Mouse (Mus musculus) CH12.LX (cell line): ENCODE results near the gene Map2k6. TPM values are rescaled to one million over a fixed set of nuclear protein-coding genes. Genes with fewer than 3 reads are reported as not detected.
A peak's percentile ranks its signal among the peaks of the same experiment; 100 is the strongest.

ENCODE experiments used
- DNase-seq: peaks from one replicate; pipeline ENCODE4 v3.0.0-alpha.2; 2013; ENCODE audit errors: extremely low read depth
- H3K27ac ChIP-seq: 2 replicates; pipeline ENCODE4 v1.5.1; 2012; ENCODE audit warnings: low read depth, mild to moderate bottlenecking, control low read depth, moderate library complexity; ENCODE audit not compliant: insufficient read depth
- H3K27me3 ChIP-seq: replicated peaks from 2 replicates; pipeline ENCODE3; 2012; ENCODE audit warnings: inconsistent platforms
- H3K36me3 ChIP-seq, 2 experiments: replicated peaks in 1 of 2; 2 replicates each; pipeline versions ENCODE3 to v1.6.1; 2012; ENCODE audit warnings: inconsistent platforms in 1 of 2, low read length in 1 of 2, mild to moderate bottlenecking in 1 of 2, mixed read lengths in 1 of 2, moderate library complexity in 1 of 2; ENCODE audit not compliant: control insufficient read depth in 1 of 2, insufficient read depth in 1 of 2
- H3K4me1 ChIP-seq, 2 experiments: 2 replicates each; pipeline ENCODE4 v1.6.1; 2012; ENCODE audit warnings: inconsistent platforms in 1 of 2, moderate library complexity in 1 of 2; ENCODE audit not compliant: insufficient read depth in 2 of 2, control insufficient read depth in 1 of 2
- H3K4me2 ChIP-seq: 2 replicates; pipeline ENCODE4 v1.6.1; 2012; ENCODE audit warnings: low read depth, mild to moderate bottlenecking, control low read depth; ENCODE audit not compliant: poor library complexity, insufficient read depth, severe bottlenecking
- H3K4me3 ChIP-seq, 3 experiments: fragments of 150-350 bp in 1 of 3; sonication (generic) in 1 of 3; replicated peaks in 1 of 3; 2 replicates each; pipeline versions ENCODE3 to v1.5.1; 2011 to 2012; ENCODE audit warnings: low read depth in 2 of 3, low read length in 2 of 3, mild to moderate bottlenecking in 2 of 3, moderate library complexity in 2 of 3, control low read depth in 1 of 3, improper control_type of control experiment in 1 of 3, inconsistent platforms in 1 of 3, mixed read lengths in 1 of 3; ENCODE audit not compliant: poor library complexity in 1 of 3
- H3K79me2 ChIP-seq: replicated peaks from 2 replicates; pipeline ENCODE4 v1.6.1; 2012; ENCODE audit warnings: mild to moderate bottlenecking, moderate library complexity; ENCODE audit not compliant: control insufficient read depth, poor library complexity, insufficient read depth, severe bottlenecking; ENCODE audit errors: extremely low read depth
- H3K9ac ChIP-seq: 2 replicates; pipeline ENCODE4 v1.6.1; 2012; ENCODE audit warnings: low read depth, mild to moderate bottlenecking, control low read depth, moderate library complexity; ENCODE audit not compliant: insufficient read depth
- H3K9me3 ChIP-seq: replicated peaks from 2 replicates; pipeline ENCODE3; 2012; ENCODE audit warnings: low read length, inconsistent platforms, mixed read lengths
- BHLHE40 ChIP-seq: IDR thresholded peaks from 2 replicates; pipeline ENCODE4 v1.6.1; 2011; ENCODE audit warnings: mild to moderate bottlenecking, low read depth, low read length, improper control_type of control experiment
- CHD1 ChIP-seq: IDR thresholded peaks from 2 replicates; pipeline ENCODE4 v1.6.1; 2012; ENCODE audit warnings: low read depth, low read length, improper control_type of control experiment, inconsistent platforms
- CHD2 ChIP-seq: IDR thresholded peaks from 2 replicates; pipeline ENCODE4 v1.6.1; 2011; ENCODE audit warnings: low read length, improper control_type of control experiment
- E2F4 ChIP-seq: IDR thresholded peaks from 2 replicates; pipeline ENCODE4 v1.6.1; 2011; ENCODE audit warnings: low read depth, low read length, improper control_type of control experiment; ENCODE audit not compliant: insufficient replicate concordance
- ELF1 ChIP-seq: IDR thresholded peaks from 2 replicates; pipeline ENCODE4 v1.6.1; 2014; ENCODE audit warnings: low read depth, mild to moderate bottlenecking, inconsistent platforms, low read length, improper control_type of control experiment
- EP300 ChIP-seq: IDR thresholded peaks from 2 replicates; pipeline ENCODE4 v1.6.1; 2011; ENCODE audit warnings: low read length, improper control_type of control experiment
- ETS1 ChIP-seq: conservative IDR thresholded peaks from 2 replicates; pipeline ENCODE4 v1.6.1; 2012; ENCODE audit warnings: low read depth, mild to moderate bottlenecking, inconsistent platforms, low read length, improper control_type of control experiment, moderate library complexity
- HCFC1 ChIP-seq: IDR thresholded peaks from 2 replicates; pipeline ENCODE4 v1.6.1; 2012; ENCODE audit warnings: low read depth, mild to moderate bottlenecking, inconsistent platforms, low read length, improper control_type of control experiment
- IRF4 ChIP-seq: IDR thresholded peaks from 2 replicates; pipeline ENCODE4 v1.6.1; 2014; ENCODE audit warnings: low read depth, mild to moderate bottlenecking, inconsistent platforms, low read length, improper control_type of control experiment
- JUN ChIP-seq: IDR thresholded peaks from 2 replicates; pipeline ENCODE4 v1.6.1; 2011; ENCODE audit warnings: low read depth, mild to moderate bottlenecking, low read length, improper control_type of control experiment, moderate library complexity; ENCODE audit not compliant: insufficient read depth
- JUND ChIP-seq: conservative IDR thresholded peaks from 2 replicates; pipeline ENCODE4 v1.6.1; 2011; ENCODE audit warnings: low read depth, low read length, improper control_type of control experiment
- KAT2A ChIP-seq: IDR thresholded peaks from 2 replicates; pipeline ENCODE4 v1.6.1; 2012; ENCODE audit warnings: low read length, improper control_type of control experiment, inconsistent platforms; ENCODE audit not compliant: insufficient replicate concordance
- MAFK ChIP-seq: IDR thresholded peaks from 2 replicates; pipeline ENCODE4 v1.6.1; 2011; ENCODE audit warnings: low read length, improper control_type of control experiment; ENCODE audit not compliant: insufficient replicate concordance
- MAX ChIP-seq: IDR thresholded peaks from 2 replicates; pipeline ENCODE4 v1.6.1; 2011; ENCODE audit warnings: low read length, improper control_type of control experiment
- MAZ ChIP-seq: IDR thresholded peaks from 2 replicates; pipeline ENCODE4 v1.6.1; 2012; ENCODE audit warnings: low read depth, mild to moderate bottlenecking, inconsistent platforms, low read length, improper control_type of control experiment, moderate library complexity
- MEF2A ChIP-seq: IDR thresholded peaks from 2 replicates; pipeline ENCODE4 v1.6.1; 2014; ENCODE audit warnings: low read depth, mild to moderate bottlenecking, inconsistent platforms, low read length, improper control_type of control experiment, borderline replicate concordance
- MXI1 ChIP-seq: IDR thresholded peaks from 2 replicates; pipeline ENCODE4 v1.6.1; 2011; ENCODE audit warnings: mild to moderate bottlenecking, low read depth, low read length, improper control_type of control experiment
- MYC ChIP-seq: IDR thresholded peaks from 2 replicates; pipeline ENCODE4 v1.6.1; 2011; ENCODE audit warnings: low read depth, mild to moderate bottlenecking, improper control_type of control experiment, low read length
- NELFE ChIP-seq: IDR thresholded peaks from 2 replicates; pipeline ENCODE4 v1.6.1; 2011; ENCODE audit warnings: low read depth, low read length, improper control_type of control experiment
- NRF1 ChIP-seq: IDR thresholded peaks from 2 replicates; pipeline ENCODE4 v1.6.1; 2014; ENCODE audit warnings: low read depth, mild to moderate bottlenecking, inconsistent platforms, low read length, improper control_type of control experiment, moderate library complexity
- PAX5 ChIP-seq: IDR thresholded peaks from 2 replicates; pipeline ENCODE4 v1.6.1; 2012; ENCODE audit warnings: low read length, inconsistent platforms, mixed read lengths
- POLR2A ChIP-seq: IDR thresholded peaks from 2 replicates; pipeline ENCODE4 v1.6.1; 2011; ENCODE audit warnings: low read depth, mild to moderate bottlenecking, improper control_type of control experiment, low read length
- POLR2AphosphoS2 ChIP-seq: IDR thresholded peaks from 2 replicates; pipeline ENCODE4 v1.6.1; 2011; ENCODE audit warnings: low read depth, low read length, improper control_type of control experiment
- RAD21 ChIP-seq: IDR thresholded peaks from 2 replicates; pipeline ENCODE4 v1.6.1; 2011; ENCODE audit warnings: low read depth, mild to moderate bottlenecking, low read length, improper control_type of control experiment, moderate library complexity
- RCOR1 ChIP-seq: conservative IDR thresholded peaks from 2 replicates; pipeline ENCODE4 v1.6.1; 2012; ENCODE audit warnings: low read depth, mild to moderate bottlenecking, inconsistent platforms, low read length, improper control_type of control experiment
- SIN3A ChIP-seq: IDR thresholded peaks from 2 replicates; pipeline ENCODE4 v1.6.1; 2012; ENCODE audit warnings: low read length, improper control_type of control experiment, inconsistent platforms
- SMC3 ChIP-seq: IDR thresholded peaks from 2 replicates; pipeline ENCODE4 v1.6.1; 2011; ENCODE audit warnings: low read depth, low read length, improper control_type of control experiment
- TBP ChIP-seq: conservative IDR thresholded peaks from 2 replicates; pipeline ENCODE4 v1.6.1; 2011; ENCODE audit warnings: low read depth, low read length, improper control_type of control experiment
- TCF12 ChIP-seq: IDR thresholded peaks from 2 replicates; pipeline ENCODE4 v1.6.1; 2014; ENCODE audit warnings: low read depth, mild to moderate bottlenecking, inconsistent platforms, low read length, improper control_type of control experiment
- UBTF ChIP-seq: IDR thresholded peaks from 2 replicates; pipeline ENCODE4 v1.6.1; 2012; ENCODE audit warnings: low read depth, mild to moderate bottlenecking, inconsistent platforms, low read length, improper control_type of control experiment, moderate library complexity
- USF2 ChIP-seq: conservative IDR thresholded peaks from 2 replicates; pipeline ENCODE4 v1.6.1; 2011; ENCODE audit warnings: low read depth, low read length, improper control_type of control experiment
- ZKSCAN1 ChIP-seq: IDR thresholded peaks from 2 replicates; pipeline ENCODE4 v1.6.1; 2012; ENCODE audit warnings: low read depth, inconsistent platforms, low read length, improper control_type of control experiment, borderline replicate concordance
- ZNF384 ChIP-seq: IDR thresholded peaks from 2 replicates; pipeline ENCODE4 v1.6.1; 2012; ENCODE audit warnings: low read depth, low read length, improper control_type of control experiment, inconsistent platforms
- dilution Hi-C: fragments of 300-500 bp; cut with MboI; formaldehyde crosslinking; loops from 2 replicates; pipeline ENCODE4 v1.14.3; 2020; ENCODE audit warnings: low sequenced_read_pairs; ENCODE audit not compliant: extremely low pct_unique_long_range_greater_than_20kb, extremely low pct_ligation_motif_present
- in situ Hi-C: fragments of 300-500 bp; cut with MboI; formaldehyde crosslinking; loops from 3 replicates; pipeline ENCODE4 v1.14.3; 2019; ENCODE audit warnings: low sequenced_read_pairs, low pct_ligation_motif_present, low pct_unique_long_range_greater_than_20kb, mixed read lengths
- polyA plus RNA-seq: library from polyadenylated mRNA; unstranded; fragments of >175 nt; gene quantifications from 2 replicates; pipeline ENCODE4 v1.2.1, GENCODE M21; 2012; ENCODE audit warnings: low read depth; ENCODE audit not compliant: insufficient read length
- total RNA-seq, 2 experiments: library from RNA; depleted of rRNA; stranded (reverse); fragments of 300-350 nt in 1 of 2; fragments of >200 nt in 1 of 2; gene quantifications; 2 replicates each; pipeline ENCODE4 v1.2.3; 2012 to 2014

Gene Map2k6
- total and polyA plus RNA-seq, 3 experiments: 16.8 to 21.9 (median 18.0) TPM

GRCm38 (mm10) chr11:110399240-110400150 lies 573 bp downstream of the Map2k6 start:
- dilution Hi-C loops: no loop called here
- no peak overlapping the region for H3K27ac ChIP-seq

GRCm38 (mm10) chr11:110400283-110400682 lies 1.4 kb downstream of the Map2k6 start:
- no peaks in the 10 kb centered on the region for H3K27me3 ChIP-seq
- peaks cover 1 to 18% of the 10 kb centered on the region in 2 experiments; a peak in 3 of 4 replicates for H3K4me1 ChIP-seq
- H3K79me2 ChIP-seq: no peaks in the 10 kb centered on the region
- H3K4me3 ChIP-seq: peak overlapping the region in 1 of 3 experiments; percentile 63
- H3K36me3 ChIP-seq: no peaks in the 10 kb centered on the region
- no peak overlapping the region for H3K27ac ChIP-seq
- H3K9ac ChIP-seq: peak overlapping the region; percentile 45; the same call in 1 of the 2 replicates
- no peak for DNase-seq
- peak overlapping the region; percentile 85 for H3K4me2 ChIP-seq
- TF ChIP-seq ZNF384: peak; percentile 71
- TF ChIP-seq EP300: no peak
- TF ChIP-seq, all 38 proteins: peak for 1
- no peaks in the 10 kb centered on the region for H3K9me3 ChIP-seq
- dilution Hi-C loops: no loop called here
- in situ Hi-C loops: no loop called here

More at GRCm38 (mm10) chr11:110399240-110400150, 573 bp downstream of the Map2k6 start:
- Histone ChIP-seq H3K36me3 (no peaks in the 10 kb centered on the region), H3K9ac (peak overlapping the region; percentile 45), H3K9me3 (no peaks in the 10 kb centered on the region), H3K27me3 (no peaks in the 10 kb centered on the region), H3K4me1 (peaks cover 7 to 26% of the 10 kb centered on the region in 2 experiments; a peak in 3 of 4 replicates), H3K4me3 (peak overlapping the region; percentile 58 to 68 (median 63)), H3K4me2 (peak overlapping the region; percentile 85), H3K79me2 (no peaks in the 10 kb centered on the region)
- in situ Hi-C loops: no loop called here
- TF ChIP-seq ZKSCAN1 (no peak), KAT2A (no peak), MXI1 (0 out of 2 replicates have a peak, but pooled peaks have one; percentile 12), RCOR1 (no peak), PAX5 (no peak), MEF2A (peak; percentile 41; the same call in 1 of the 2 replicates), POLR2AphosphoS2 (no peak), ETS1 (no peak), JUN (no peak), SIN3A (peak; percentile 64), TCF12 (peak; percentile 11; the same call in 1 of the 2 replicates), UBTF (no peak), USF2 (no peak), TBP (no peak), E2F4 (no peak), JUND (no peak), MAZ (no peak), IRF4 (no peak), RAD21 (no peak), POLR2A (no peak), ZNF384 (no peak), MAX (no peak), ELF1 (0 out of 2 replicates have a peak, but pooled peaks have one; percentile 7), NELFE (no peak; the same call in 1 of the 2 replicates), CHD2 (peak; percentile 65; the same call in 1 of the 2 replicates), HCFC1 (no peak), BHLHE40 (0 out of 2 replicates have a peak, but pooled peaks have one; percentile 7), MAFK (no peak), NRF1 (no peak), CHD1 (peak; percentile 85; the same call in 1 of the 2 replicates), SMC3 (0 out of 2 replicates have a peak, but pooled peaks have one; percentile 7), MYC (no peak), EP300 (peak; percentile 46)
- no peak for DNase-seq
